Mouse (Mus musculus) CH12.LX (cell line): ENCODE measurements around the gene Sfmbt1.

Experiments used
- CTCF ChIP-seq, 2 experiments: IDR thresholded peaks in 1 of 2; conservative IDR thresholded peaks in 1 of 2; 2 replicates each; pipeline ENCODE4 v1.5.1; 2011 to 2012; ENCODE audit warnings: low read depth in 2 of 2, low read length in 2 of 2, improper control_type of control experiment in 1 of 2, inconsistent platforms in 1 of 2, mild to moderate bottlenecking in 1 of 2, moderate library complexity in 1 of 2
- EP300 ChIP-seq: IDR thresholded peaks from 2 replicates; pipeline ENCODE4 v1.6.1; 2011; ENCODE audit warnings: low read length, improper control_type of control experiment
- ETS1 ChIP-seq: conservative IDR thresholded peaks from 2 replicates; pipeline ENCODE4 v1.6.1; 2012; ENCODE audit warnings: low read depth, mild to moderate bottlenecking, inconsistent platforms, low read length, improper control_type of control experiment, moderate library complexity
- HCFC1 ChIP-seq: IDR thresholded peaks from 2 replicates; pipeline ENCODE4 v1.6.1; 2012; ENCODE audit warnings: low read depth, mild to moderate bottlenecking, inconsistent platforms, low read length, improper control_type of control experiment
- JUND ChIP-seq: conservative IDR thresholded peaks from 2 replicates; pipeline ENCODE4 v1.6.1; 2011; ENCODE audit warnings: low read depth, low read length, improper control_type of control experiment
- KAT2A ChIP-seq: IDR thresholded peaks from 2 replicates; pipeline ENCODE4 v1.6.1; 2012; ENCODE audit warnings: low read length, improper control_type of control experiment, inconsistent platforms; ENCODE audit not compliant: insufficient replicate concordance
- MAX ChIP-seq: IDR thresholded peaks from 2 replicates; pipeline ENCODE4 v1.6.1; 2011; ENCODE audit warnings: low read length, improper control_type of control experiment
- MEF2A ChIP-seq: IDR thresholded peaks from 2 replicates; pipeline ENCODE4 v1.6.1; 2014; ENCODE audit warnings: low read depth, mild to moderate bottlenecking, inconsistent platforms, low read length, improper control_type of control experiment, borderline replicate concordance
- POLR2A ChIP-seq: IDR thresholded peaks from 2 replicates; pipeline ENCODE4 v1.6.1; 2011; ENCODE audit warnings: low read depth, mild to moderate bottlenecking, improper control_type of control experiment, low read length
- RAD21 ChIP-seq: IDR thresholded peaks from 2 replicates; pipeline ENCODE4 v1.6.1; 2011; ENCODE audit warnings: low read depth, mild to moderate bottlenecking, low read length, improper control_type of control experiment, moderate library complexity
- SMC3 ChIP-seq: IDR thresholded peaks from 2 replicates; pipeline ENCODE4 v1.6.1; 2011; ENCODE audit warnings: low read depth, low read length, improper control_type of control experiment
- ZMIZ1 ChIP-seq: IDR thresholded peaks from 2 replicates; pipeline ENCODE4 v1.6.1; 2012; ENCODE audit warnings: low read depth, mild to moderate bottlenecking, inconsistent platforms, low read length, improper control_type of control experiment

DNA sequence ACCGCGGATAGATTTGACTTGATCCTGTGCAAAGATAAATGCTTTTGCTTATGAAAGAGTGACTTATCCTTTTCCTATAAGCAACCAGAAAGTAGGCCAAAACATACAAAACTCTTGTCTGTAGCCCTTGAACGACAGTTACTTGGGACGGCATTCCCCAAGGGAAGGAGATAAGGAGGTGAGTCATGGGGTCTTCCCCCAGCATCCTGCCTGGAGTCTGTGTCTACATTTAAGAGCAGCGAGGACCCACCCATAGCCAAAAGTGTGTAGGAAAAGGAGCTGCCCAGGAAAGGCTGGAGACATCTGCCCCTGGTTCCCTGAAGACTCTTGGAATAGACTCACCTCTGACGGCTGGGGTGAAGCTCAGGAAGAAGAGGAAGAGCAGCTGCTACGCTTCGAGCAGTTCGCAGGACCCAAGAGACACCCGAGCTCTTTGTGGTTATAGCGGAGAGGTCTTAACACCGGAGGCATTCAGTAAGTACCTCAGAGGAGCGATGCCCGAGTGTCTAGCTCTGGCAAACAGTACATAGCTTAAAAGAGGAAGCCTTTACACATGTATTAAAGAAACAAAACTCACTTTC, 122.9 kb downstream of the Sfmbt1 start:
- TF ChIP-seq ETS1 (no peak), SMC3 (no peak), HCFC1 (no peak), POLR2A (no peak), EP300 (no peak), ZMIZ1 (no peak), MEF2A (no peak), CTCF (conservative IDR thresholded peaks at IDR 0.05 in 1 of 2, IDR thresholded peaks at IDR 0.05 in 1 of 2; ENCODE audit: low read depth in 2 of 2, low read length in 2 of 2) (no peak), JUND (no peak), MAX (no peak), KAT2A (no peak), RAD21 (no peak)
